Mouse (Mus musculus): ENCODE results near the gene Myrip. TPM values are rescaled to one million over a fixed set of nuclear protein-coding genes. Genes with fewer than 3 reads are reported as not detected.
"Not testable (repeated sequence)": the region's sequence is repeated elsewhere in the genome, so short reads cannot be mapped to it uniquely, and the experiment has no call there.

The Myrip gene
- total RNA-seq (2022) = 1 to 10 TPM in 2 of 4 experiments, under 1 TPM in 2; 0.63 to 2.1 (median 1.1) TPM

- DNase-seq (ENCODE audit: low spot score in 2 of 2) = not testable (repeated sequence)
Observed at GRCm38 (mm10) chr9:120301213-120301612, at the start of gene Myrip. Myrip (plus strand) TSS chr9:120301513.

- DNase-seq (ENCODE audit: low spot score in 2 of 2) = no peak
Observed at GRCm38 (mm10) chr9:120259805-120260204, 41.5 kb upstream of the Myrip start.

- no peak for DNase-seq (ENCODE audit: low spot score in 2 of 2)
Observed at GRCm38 (mm10) chr9:120263994-120264393, 37.3 kb upstream of the Myrip start.

GRCm38 (mm10) chr9:120273083-120273482 lies 28.2 kb upstream of the Myrip start:
- peak; percentile 7 to 17 for DNase-seq (ENCODE audit: low spot score in 2 of 2)

- DNase-seq (ENCODE audit: low spot score in 2 of 2) = no peak
Observed at GRCm38 (mm10) chr9:120275226-120275625, 26.1 kb upstream of the Myrip start.

DNA sequence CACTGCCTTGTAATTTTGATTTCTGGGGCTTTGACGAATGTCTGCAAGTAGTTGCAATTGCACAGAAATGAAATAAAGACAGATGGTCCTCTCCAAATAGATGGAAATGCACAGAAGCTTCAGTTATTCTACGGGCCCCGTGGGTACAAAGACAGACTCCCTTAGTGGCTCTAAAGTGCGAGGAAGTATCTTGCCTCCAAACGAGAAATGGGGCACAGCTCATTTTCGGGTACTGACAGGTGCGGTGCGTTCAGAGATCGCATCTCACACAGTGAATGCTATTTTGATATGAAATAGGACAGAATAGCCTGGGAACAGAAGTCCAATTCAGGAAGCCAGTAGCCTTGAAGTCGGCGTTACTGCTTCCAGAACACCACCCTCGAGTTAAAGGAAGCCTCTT lies 20.2 kb upstream of the Myrip start:
- no peak for DNase-seq (ENCODE audit: low spot score in 2 of 2)

DNA sequence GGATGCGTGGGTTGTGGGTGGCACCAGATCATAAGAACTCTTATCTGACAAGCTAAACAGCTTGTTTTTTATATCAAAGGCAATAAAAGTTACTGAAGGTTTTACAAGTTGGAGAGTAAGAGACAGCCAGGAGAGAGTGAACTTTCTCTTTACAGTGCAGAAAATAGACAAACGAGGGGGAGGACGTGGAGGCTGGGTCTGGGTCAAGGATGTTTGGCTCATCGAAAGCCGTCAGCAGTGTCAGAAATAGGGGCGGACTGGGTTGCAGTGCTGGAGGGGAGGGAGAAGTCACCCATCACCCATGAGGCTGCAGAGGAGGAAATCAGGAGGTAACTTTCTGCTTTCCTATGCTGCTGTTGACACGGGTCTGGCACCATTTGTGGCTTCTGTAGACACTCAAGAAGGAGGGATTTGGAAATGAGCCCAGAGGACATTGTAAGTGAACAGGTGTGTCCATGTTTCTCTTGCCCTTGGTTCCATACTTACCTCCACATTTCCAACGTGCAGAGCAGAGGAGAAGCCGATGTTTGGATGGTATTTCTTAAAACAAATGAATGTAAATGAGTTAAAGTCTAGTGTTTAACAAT lies 18.8 kb upstream of the Myrip start:
- DNase-seq (ENCODE audit: low spot score in 2 of 2) = no peak

GRCm38 (mm10) chr9:120283556-120283955 lies 17.8 kb upstream of the Myrip start:
- no peak for DNase-seq (ENCODE audit: low spot score in 2 of 2)

DNA sequence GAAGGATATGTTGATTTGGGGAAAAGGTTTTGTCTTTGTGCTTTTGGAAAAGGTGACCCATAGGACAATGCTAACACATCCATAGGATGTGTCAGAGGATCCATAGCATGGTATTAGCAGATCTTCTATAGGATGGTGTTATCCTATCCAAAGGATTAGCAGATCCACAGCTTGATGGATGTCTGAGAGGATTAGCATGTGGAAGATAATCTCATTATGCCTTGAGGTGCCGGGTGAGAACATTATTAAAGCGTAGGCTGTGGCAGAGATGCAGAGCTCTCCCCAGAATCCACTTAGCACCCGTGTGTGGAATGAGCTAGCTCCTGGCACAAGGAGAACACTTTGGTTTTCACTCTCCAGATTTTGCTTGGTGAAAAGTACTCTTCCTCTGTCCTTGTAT lies 13.3 kb upstream of the Myrip start:
- no peak for DNase-seq (ENCODE audit: low spot score in 2 of 2)

GRCm38 (mm10) chr9:120290375-120290774 lies 10.9 kb upstream of the Myrip start:
- no peak for DNase-seq (ENCODE audit: low spot score in 2 of 2)

GRCm38 (mm10) chr9:120292488-120292887 lies 8.8 kb upstream of the Myrip start:
- DNase-seq (ENCODE audit: low spot score in 2 of 2) = no peak

DNA sequence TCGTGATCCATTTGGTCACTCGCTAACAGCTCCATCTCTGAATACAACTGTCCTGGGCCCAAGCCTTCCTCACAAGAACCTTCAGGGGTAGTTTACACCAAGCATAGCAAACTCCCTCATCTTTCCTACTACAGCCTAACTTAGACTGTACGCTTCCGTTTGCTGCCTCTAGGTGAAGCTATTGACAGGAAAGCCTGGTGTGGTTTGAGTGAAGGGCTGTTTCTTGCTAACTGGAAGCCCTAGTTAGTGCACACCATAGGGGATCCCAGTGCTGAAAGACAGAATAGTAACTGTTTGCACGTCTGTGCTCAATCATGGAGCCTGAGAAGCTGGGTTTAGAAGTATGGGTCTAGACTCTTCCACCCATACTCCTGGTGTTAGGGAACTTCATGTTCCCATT lies 5.8 kb upstream of the Myrip start:
- no peak for DNase-seq (ENCODE audit: low spot score in 2 of 2)

DNA sequence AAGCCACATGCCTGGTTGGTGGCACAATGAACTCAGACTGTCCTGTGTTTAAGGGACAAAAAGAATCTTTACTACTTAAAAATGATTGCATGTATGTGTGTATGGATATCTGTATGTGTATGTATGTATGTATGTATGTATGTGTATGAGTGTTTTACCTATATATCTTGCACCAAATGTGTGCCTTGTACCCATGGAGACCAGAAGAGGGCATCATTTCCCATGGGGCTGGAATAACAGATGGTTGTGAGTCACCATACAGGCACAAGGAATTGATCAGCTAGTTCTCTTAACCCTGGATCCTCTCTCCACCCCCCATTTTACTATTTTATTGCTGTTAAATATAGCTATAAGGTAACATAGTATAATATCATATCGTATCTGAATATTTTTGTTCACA lies 4.4 kb upstream of the Myrip start:
- no peak for DNase-seq (ENCODE audit: low spot score in 2 of 2)

DNA sequence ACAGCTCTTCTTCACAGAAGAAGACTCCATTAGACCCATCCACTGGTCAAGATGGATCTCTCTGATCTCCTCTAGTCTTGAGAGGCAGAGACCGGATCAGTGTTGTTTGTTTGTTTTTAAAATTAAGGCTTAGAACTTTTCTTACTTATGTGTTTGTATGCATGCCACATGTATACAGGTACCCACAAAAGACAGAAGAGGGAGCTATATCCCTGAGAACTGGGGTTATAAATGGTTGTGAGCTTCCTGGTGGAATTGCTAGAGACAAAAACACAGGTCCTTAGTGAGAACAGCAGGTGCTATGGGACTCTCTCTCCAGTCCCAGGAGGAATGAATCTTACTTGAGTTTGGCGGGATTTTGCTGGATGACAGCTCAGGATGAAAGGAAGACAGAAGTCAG lies 1.9 kb upstream of the Myrip start:
- no peak for DNase-seq (ENCODE audit: low spot score in 2 of 2)

GRCm38 (mm10) chr9:120302980-120303452 lies 1.7 kb downstream of the Myrip start:
- no peak for DNase-seq (ENCODE audit: low spot score in 2 of 2)

DNA sequence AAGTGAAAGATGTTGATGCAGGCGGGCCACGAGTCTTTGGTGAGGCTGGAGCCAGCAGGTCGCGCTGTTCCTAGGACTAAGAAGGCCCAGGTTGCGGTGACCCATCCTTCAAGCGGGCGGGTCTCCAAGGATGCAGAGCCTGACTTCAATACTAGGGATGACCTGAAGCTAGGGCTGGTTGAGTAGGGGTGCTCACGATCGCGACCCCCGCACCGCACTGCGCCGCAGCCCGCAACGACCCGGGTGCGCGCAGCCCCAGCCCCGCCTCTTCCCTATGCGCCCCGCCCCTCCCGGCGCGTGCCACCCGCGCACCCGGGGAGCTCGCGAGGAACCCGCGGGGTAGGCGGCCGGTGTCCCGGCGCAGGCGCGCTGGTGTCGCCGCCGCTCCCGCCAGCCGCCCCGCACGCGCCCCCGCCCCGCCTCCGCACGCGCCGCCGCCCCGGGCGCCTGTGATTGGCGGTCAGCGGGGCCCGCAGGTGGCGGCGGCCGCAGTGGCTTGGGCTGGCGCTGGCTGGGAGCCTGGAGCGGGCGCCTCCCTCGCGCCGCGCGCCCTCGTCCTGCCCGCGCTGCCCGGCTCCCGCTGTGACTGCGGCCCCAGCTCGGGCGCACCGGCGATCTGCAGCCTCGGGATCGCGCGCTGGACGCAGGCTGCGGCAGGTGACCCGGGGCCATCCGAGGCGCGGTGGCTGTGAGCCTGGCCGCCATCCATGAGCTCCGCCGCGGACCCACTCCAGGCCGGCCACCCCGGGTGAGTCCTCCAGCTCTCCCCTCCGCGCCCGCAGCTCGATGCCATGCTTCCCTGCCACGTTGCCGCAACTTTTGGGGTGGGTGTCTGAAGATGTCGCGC lies 2.4 kb downstream of the Myrip start:
- peak in 1 of 2 experiments; percentile 9 for DNase-seq (ENCODE audit: low spot score in 2 of 2)

DNA sequence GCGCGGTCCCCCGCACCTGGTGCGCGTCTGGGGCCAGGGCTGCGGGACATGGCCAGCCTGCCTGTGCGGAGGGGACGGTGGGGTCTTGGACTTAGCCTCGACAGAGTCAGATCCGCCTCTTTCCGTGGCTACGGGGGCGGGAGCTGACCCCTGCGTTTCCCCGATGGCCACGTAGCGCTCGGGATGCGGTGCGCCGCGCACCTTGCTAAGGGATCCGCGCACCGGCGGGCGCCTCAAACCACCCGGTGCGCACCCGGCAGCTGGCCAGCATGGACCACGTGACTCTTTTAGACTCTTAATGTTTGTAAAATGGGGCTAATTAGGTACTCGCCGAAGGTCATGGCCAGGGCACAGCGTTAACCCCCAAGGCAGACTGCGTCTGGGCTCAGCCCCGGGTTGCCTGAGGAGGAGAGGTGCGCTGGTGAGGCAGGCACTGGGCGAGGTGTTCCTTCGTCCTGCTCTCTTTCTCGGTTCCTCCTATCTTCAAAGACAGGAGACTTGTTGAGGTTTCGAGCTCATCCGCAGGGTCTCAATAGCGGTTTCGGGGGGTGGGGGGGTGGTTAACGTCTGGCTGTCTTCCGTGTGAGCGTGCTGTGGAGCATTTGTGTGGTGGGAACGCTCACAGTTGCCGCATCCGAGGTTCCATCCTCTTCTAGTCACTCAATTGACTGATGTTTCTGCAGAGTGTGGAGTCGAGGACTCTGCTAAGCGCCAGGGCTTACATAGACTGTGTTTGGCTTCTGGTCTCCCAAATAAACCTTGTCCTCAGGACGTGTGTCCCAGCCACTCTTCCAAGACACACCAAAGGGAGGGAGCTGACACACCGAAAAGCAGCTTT lies 3.2 kb downstream of the Myrip start:
- DNase-seq (ENCODE audit: low spot score in 2 of 2) = no peak

DNA sequence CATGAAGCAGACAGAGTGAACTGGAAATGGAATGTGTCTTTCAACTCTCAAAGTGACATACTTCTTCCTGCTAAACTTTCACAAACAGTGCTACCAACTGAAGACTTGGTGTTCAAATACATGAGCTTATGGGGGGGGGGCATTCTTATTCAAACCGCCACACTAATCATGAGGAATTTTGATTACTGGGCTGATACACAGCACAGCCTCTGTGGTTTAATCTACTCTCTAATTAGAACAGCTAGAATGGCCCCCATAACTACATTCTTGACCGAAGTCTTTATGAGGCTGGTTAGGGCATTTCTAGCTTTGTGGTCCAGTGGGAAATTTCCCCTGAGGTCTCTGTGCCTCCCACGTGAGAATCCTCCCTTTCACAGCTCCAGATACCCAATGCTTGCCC lies 13.9 kb downstream of the Myrip start:
- DNase-seq (ENCODE audit: low spot score in 2 of 2) = no peak

DNA sequence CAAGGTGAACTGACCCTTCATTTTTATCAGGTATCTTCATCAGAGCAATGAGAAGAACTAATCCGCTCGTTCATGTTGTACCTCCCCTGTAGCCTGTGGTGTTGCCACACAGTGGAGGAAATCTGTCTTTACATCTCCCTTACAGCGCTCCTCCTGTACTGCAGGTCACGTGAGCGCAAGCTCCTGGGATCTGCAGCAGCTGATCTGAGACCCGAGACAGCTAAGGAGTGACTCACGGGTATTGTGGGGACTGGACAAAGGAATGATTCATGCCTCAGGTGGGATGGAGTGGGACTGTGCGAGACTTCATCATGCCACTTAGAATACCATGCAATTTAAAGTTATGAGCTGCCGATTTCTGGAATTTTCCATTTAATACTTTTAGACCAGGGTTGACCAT lies 17.8 kb downstream of the Myrip start:
- no peak for DNase-seq (ENCODE audit: low spot score in 2 of 2)

GRCm38 (mm10) chr9:120320573-120320972 lies 19.3 kb downstream of the Myrip start:
- no peak for DNase-seq (ENCODE audit: low spot score in 2 of 2)

DNA sequence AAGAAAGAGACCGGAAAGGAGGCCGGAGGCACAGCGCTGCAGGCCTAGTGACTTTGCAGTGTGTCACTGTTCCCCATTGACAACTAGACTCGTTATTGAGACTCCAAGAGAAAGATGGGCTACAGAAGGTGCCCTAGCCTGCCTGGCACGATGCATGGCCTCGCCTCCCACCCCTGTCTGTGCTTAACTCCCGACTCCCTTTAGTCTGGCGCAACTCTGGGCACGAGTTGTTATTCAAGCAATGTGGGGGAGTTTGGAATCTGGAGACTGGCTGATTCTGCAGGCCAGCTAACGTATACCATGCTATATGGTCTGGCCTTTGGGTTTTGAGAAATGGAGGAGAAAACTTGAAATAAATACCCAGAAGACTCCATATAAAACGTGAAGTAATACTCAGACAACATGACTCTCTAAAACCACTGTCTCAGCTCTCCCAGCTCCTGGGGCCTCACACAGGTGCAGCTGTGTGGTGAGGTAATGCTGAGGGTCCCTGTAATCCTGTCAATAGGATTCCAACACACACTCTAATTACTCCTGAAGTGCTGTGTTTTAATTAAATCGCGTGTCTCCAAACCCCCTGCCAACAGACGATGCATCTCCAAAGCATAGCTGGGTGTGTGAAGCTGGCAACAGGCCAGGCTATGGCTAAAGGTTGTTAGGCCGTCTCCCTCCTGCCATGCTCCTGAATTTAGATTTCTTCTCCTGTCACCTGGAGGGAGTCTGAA lies 21.6 kb downstream of the Myrip start:
- DNase-seq (ENCODE audit: low spot score in 2 of 2) = no peak

All from gastrocnemius, adult 8-10 months (tissue).